In the genomic region with DNA sequence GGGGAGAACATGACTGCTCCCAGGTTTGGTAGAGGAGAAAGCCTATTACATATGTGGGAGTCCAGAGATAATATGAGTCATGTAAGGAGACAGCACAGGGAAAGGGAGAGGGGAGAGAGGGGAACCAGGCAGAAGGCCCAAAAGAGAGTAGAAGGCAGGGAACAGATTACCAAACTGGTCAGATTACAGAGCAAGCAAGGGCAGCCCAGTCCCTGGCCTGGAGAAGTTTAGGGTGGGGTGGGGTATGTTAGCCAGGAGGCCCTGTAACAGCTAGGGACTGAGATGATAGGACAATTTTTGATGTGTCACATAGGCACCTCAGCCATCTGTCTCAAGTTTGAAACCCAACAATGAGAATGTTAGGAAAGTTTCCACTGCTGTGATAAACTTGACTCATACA, we compare ENCODE assay signal across 26 mouse cellular contexts.
DNase-seq lines count a peak whose midpoint lies in the region; ATAC-seq lines count a peak whose summit lies in the region.
"Had no signal": no experiment of that assay in that cellular context is flagged by ENCODE, and none has a peak within 500 bp of the region (broad histone marks: within the 10 kb centered on the region; RNA-seq: fewer than 3 reads in every experiment).

No protein-coding gene starts in this region.

- no peaks in the 10 kb centered on the region for H3K79me2 ChIP-seq in macrophage (ENCODE audit: inconsistent target)

- no peaks in the 10 kb centered on the region for H3K9me3 ChIP-seq in heart, embryonic 12.5 days (replicated peaks)
- H3K9me3 ChIP-seq in liver, embryonic 15.5 days (replicated peaks), result no peaks in the 10 kb centered on the region
- H3K9me3 ChIP-seq: embryonic facial prominence, embryonic 12.5 days; hindbrain, embryonic 15.5 days; neural tube, embryonic 15.5 days; stomach, embryonic 15.5 days had no signal

- H3K9ac ChIP-seq in heart, embryonic 12.5 days, result no peak overlapping the region
- no peak overlapping the region for H3K9ac ChIP-seq in liver, embryonic 15.5 days
- H3K9ac ChIP-seq: embryonic facial prominence, embryonic 12.5 days; hindbrain, embryonic 15.5 days; neural tube, embryonic 15.5 days; stomach, embryonic 15.5 days had no signal

- no peaks in the 10 kb centered on the region for H3K36me3 ChIP-seq in heart, embryonic 12.5 days
- no peaks in the 10 kb centered on the region for H3K36me3 ChIP-seq in liver, embryonic 15.5 days (replicated peaks)
- no peaks in the 10 kb centered on the region for H3K36me3 ChIP-seq in macrophage (ENCODE audit: inconsistent target)
- H3K36me3 ChIP-seq: embryonic facial prominence, embryonic 12.5 days; hindbrain, embryonic 15.5 days; neural tube, embryonic 15.5 days; stomach, embryonic 15.5 days had no signal

- ATAC-seq in heart, embryonic 12.5 days (ENCODE audit: insufficient number of reproducible peaks, low FRiP score), result no peak
- ATAC-seq in liver, embryonic 15.5 days (ENCODE audit: insufficient read depth), result peak; percentile 37; the same call in 1 of the 2 replicates
- ATAC-seq: forebrain, embryonic 14.5 days had no signal

- no peak overlapping the region for H3K27ac ChIP-seq in heart, embryonic 12.5 days (ENCODE audit: poor library complexity, severe bottlenecking)
- H3K27ac ChIP-seq in liver, embryonic 15.5 days (replicated peaks), result no peak overlapping the region
- peak overlapping the region; percentile 79 for H3K27ac ChIP-seq in macrophage
- H3K27ac ChIP-seq: embryonic facial prominence, embryonic 12.5 days; heart, adult 2 months; hindbrain, embryonic 15.5 days; neural tube, embryonic 15.5 days; stomach, embryonic 15.5 days had no signal

- H3K4me1 ChIP-seq in heart, embryonic 12.5 days (replicated peaks), result peaks cover 52% of the 10 kb centered on the region
- peaks cover 4% of the 10 kb centered on the region; the same call in 1 of the 2 replicates for H3K4me1 ChIP-seq in liver, embryonic 15.5 days (replicated peaks)

- peak; percentile 39 to 41 for DNase-seq in heart, adult 18-20 months
- no peak for DNase-seq in liver
- no peak for DNase-seq in kidney, adult 11 months
- DNase-seq: adrenal gland, adult 2 months; adrenal gland, postnatal 36 days; B cell, adult 2 months; cerebellum, adult 11 months; cerebellum, adult 9-10 months; embryo, embryonic 11 days; kidney, adult 2 months; kidney, postnatal 36 days; layer of hippocampus, postnatal 36 days; left cerebral cortex, postnatal 4 days; lung, postnatal 10 days; midbrain, embryonic 14.5 days; retina, postnatal 1 day; right cerebral cortex, postnatal 14 days had no signal

- no peak overlapping the region for H3K4me2 ChIP-seq in heart, embryonic 12.5 days
- H3K4me2 ChIP-seq in liver, embryonic 15.5 days, result no peak overlapping the region
- H3K4me2 ChIP-seq: embryonic facial prominence, embryonic 12.5 days; hindbrain, embryonic 15.5 days; neural tube, embryonic 15.5 days; stomach, embryonic 15.5 days had no signal

- H3K27me3 ChIP-seq in heart, embryonic 12.5 days (replicated peaks), result no peaks in the 10 kb centered on the region
- H3K27me3 ChIP-seq in liver, embryonic 15.5 days, result no peaks in the 10 kb centered on the region
- H3K27me3 ChIP-seq: embryonic facial prominence, embryonic 12.5 days; hindbrain, embryonic 15.5 days; neural tube, embryonic 15.5 days; stomach, embryonic 15.5 days had no signal

- H3K4me3 ChIP-seq in heart, embryonic 12.5 days, result no peak overlapping the region
- H3K4me3 ChIP-seq in liver, embryonic 15.5 days (replicated peaks), result no peak overlapping the region
- H3K4me3 ChIP-seq in macrophage (ENCODE audit: inconsistent target), result no peak overlapping the region
- H3K4me3 ChIP-seq: embryonic facial prominence, embryonic 12.5 days; heart, adult 2 months; hindbrain, embryonic 15.5 days; neural tube, embryonic 15.5 days; stomach, embryonic 15.5 days had no signal

Comparison
In these comparisons a context has a peak if more than half of its experiments do, and no peak if none do; other contexts are left out.
1. DNase-seq: peak in heart, adult 18-20 months (2 of 2); none in liver (single experiment) and kidney, adult 11 months (single experiment).